Mouse (Mus musculus) liver, embryonic 11.5 days (tissue): Measurements from ENCODE around the gene Trmt1. TPM values are rescaled to one million over a fixed set of nuclear protein-coding genes. Genes with fewer than 3 reads are reported as not detected.
A peak's percentile ranks its signal among the peaks of the same experiment; 100 is the strongest.

Experiments used
- ATAC-seq: fragments of 200-750 bp; cut with Nextera tagmentation; replicated peaks from 2 replicates; pipeline ENCODE4 v1.8.0; 2017; ENCODE audit warnings: moderate number of reproducible peaks, mild to moderate bottlenecking, moderate TSS enrichment, moderate library complexity; ENCODE audit not compliant: low FRiP score
- DNase-seq: peaks from one replicate; pipeline ENCODE4 v3.0.0-alpha.2; 2017; ENCODE audit warnings: low spot score
- H3K27ac ChIP-seq: fragments of 300-500 bp; sonication (generic); 2 replicates; pipeline ENCODE4 v1.5.1; 2014; ENCODE audit warnings: mild to moderate bottlenecking, low read depth, low read length, control low read depth
- H3K27me3 ChIP-seq: fragments of 300-500 bp; sonication (generic); replicated peaks from 2 replicates; pipeline ENCODE4 v1.6.1; 2014; ENCODE audit warnings: low read length, mixed read lengths; ENCODE audit not compliant: control insufficient read depth, insufficient read depth
- H3K36me3 ChIP-seq: fragments of 300-500 bp; sonication (generic); 2 replicates; pipeline ENCODE4 v1.6.1; 2014; ENCODE audit warnings: mild to moderate bottlenecking, low read length, moderate library complexity, mixed read lengths; ENCODE audit not compliant: control insufficient read depth, insufficient read depth
- H3K4me1 ChIP-seq: fragments of 300-500 bp; sonication (generic); replicated peaks from 2 replicates; pipeline ENCODE4 v1.6.1; 2014; ENCODE audit warnings: low read length, mixed read lengths; ENCODE audit not compliant: control insufficient read depth, insufficient read depth
- H3K4me2 ChIP-seq: fragments of 300-500 bp; sonication (generic); 2 replicates; pipeline ENCODE4 v1.6.1; 2014; ENCODE audit warnings: mild to moderate bottlenecking, control low read depth, moderate library complexity
- H3K4me3 ChIP-seq: fragments of 300-500 bp; sonication (generic); 2 replicates; pipeline ENCODE4 v1.5.1; 2014; ENCODE audit warnings: low read depth, low read length, control low read depth
- H3K9ac ChIP-seq: fragments of 300-500 bp; sonication (generic); 2 replicates; pipeline ENCODE4 v1.6.1; 2014; ENCODE audit warnings: low read depth, low read length, control low read depth
- H3K9me3 ChIP-seq: fragments of 300-500 bp; sonication (generic); 2 replicates; pipeline ENCODE4 v1.6.1; 2016; ENCODE audit warnings: low read length, inconsistent platforms, mixed read lengths; ENCODE audit not compliant: control insufficient read depth
- WGBS: fragments of 180-500 bp; shearing (Covaris S2); extraction: QIAGEN DNeasy Blood & Tissue Kit; methylation state at CpG from one replicate; pipeline ENCODE4 v1.1.7; 2014; 5-methylcytosine and 5-hydroxymethylcytosine counted together
- polyA plus RNA-seq: library from polyadenylated mRNA; unstranded; fragments of >200 nt; fragmentation: Nextera tagmentation; extraction: Ambion mirVana; gene quantifications from 2 replicates; pipeline ENCODE4 v1.2.1, GENCODE M21; 2014

The Trmt1 gene
- polyA plus RNA-seq, 1 experiment from 2014 or later, result 95.6 TPM

GRCm38 (mm10) chr8:84733959-84734358 is 47.9 kb downstream of the Trmt1 start:
- peaks cover 57% of the 10 kb centered on the region for H3K4me1 ChIP-seq
- H3K4me3 ChIP-seq, result no peak overlapping the region
- no peak overlapping the region for H3K27ac ChIP-seq
- no peak overlapping the region for H3K9ac ChIP-seq
- H3K36me3 ChIP-seq, result no peaks in the 10 kb centered on the region
- peaks cover 44% of the 10 kb centered on the region for H3K27me3 ChIP-seq
- DNase-seq (no peak), ATAC-seq (no peak)
- no peaks in the 10 kb centered on the region for H3K9me3 ChIP-seq
- WGBS, result 84% methylated on average over 6 of the region's 6 CpGs
- H3K4me2 ChIP-seq, result no peak overlapping the region

- Histone ChIP-seq H3K27ac (no peak overlapping the region), H3K27me3 (peaks cover 51% of the 10 kb centered on the region), H3K36me3 (no peaks in the 10 kb centered on the region), H3K4me2 (no peak overlapping the region), H3K9me3 (no peaks in the 10 kb centered on the region), H3K9ac (no peak overlapping the region), H3K4me3 (no peak overlapping the region), H3K4me1 (peaks cover 50% of the 10 kb centered on the region)
- ATAC-seq, result no peak
- 74% methylated on average over 2 of the region's 2 CpGs for WGBS
- DNase-seq, result no peak
Measured at GRCm38 (mm10) chr8:84734680-84735079, 48.6 kb downstream of the Trmt1 start.

DNA sequence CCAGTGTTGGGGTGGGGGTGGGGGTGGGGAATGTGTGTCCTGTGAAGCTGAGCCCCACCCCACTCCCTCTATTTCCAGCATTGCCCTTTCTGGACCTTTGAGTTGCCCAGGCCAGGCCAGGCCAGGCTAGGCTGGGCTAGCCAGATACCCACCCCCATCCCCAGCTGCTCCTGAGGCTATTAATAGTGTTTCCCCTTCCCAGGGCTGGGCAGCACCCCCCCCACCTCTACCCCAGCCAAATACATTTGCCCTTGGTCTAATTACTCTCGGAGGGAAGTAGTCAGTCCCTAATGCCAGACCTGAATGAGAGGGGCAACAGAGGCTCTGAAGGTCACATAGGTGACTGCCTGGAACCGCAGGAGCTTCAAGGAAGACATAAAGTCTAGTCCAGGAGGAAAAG is 49.5 kb downstream of the Trmt1 start:
- H3K36me3 ChIP-seq, result no peaks in the 10 kb centered on the region
- no peaks in the 10 kb centered on the region for H3K9me3 ChIP-seq
- no peak overlapping the region for H3K9ac ChIP-seq
- no peak for DNase-seq
- no peak overlapping the region for H3K27ac ChIP-seq
- peaks cover 58% of the 10 kb centered on the region for H3K27me3 ChIP-seq
- no peak overlapping the region for H3K4me3 ChIP-seq
- peaks cover 45% of the 10 kb centered on the region for H3K4me1 ChIP-seq
- H3K4me2 ChIP-seq, result no peak overlapping the region
- no peak for ATAC-seq
- 55% methylated on average over 2 of the region's 2 CpGs for WGBS

GRCm38 (mm10) chr8:84736521-84736920 is 50.4 kb downstream of the Trmt1 start:
- WGBS, result 85% methylated on average over 4 of the region's 4 CpGs
- H3K4me2 ChIP-seq, result no peak overlapping the region
- peaks cover 64% of the 10 kb centered on the region for H3K27me3 ChIP-seq
- no peak for ATAC-seq
- H3K9ac ChIP-seq, result no peak overlapping the region
- DNase-seq, result no peak
- no peak overlapping the region for H3K4me3 ChIP-seq
- no peaks in the 10 kb centered on the region for H3K9me3 ChIP-seq
- no peaks in the 10 kb centered on the region for H3K36me3 ChIP-seq
- H3K4me1 ChIP-seq, result peaks cover 40% of the 10 kb centered on the region
- 0 out of 2 replicates have a peak overlapping the region, but pooled peaks have one; percentile 13 for H3K27ac ChIP-seq

DNA sequence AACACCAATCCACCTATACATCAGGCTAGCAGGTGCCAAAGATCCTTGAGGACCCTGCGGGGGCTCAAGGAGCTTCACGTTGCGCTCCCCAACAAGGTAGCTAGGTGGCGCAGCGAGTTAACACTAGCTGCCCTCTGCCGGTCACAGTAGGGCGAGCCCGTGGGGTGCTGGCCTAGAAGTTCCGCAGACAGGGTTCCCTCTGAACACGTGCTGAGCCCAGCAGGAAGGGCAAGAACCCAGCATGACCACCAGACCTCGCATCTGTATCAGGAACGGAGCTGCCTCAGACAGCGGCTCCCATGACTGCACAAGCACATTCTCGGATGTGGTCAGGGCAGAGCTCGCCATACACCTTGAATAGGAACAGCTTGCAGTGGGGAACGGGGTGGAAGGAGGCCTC is 51.5 kb downstream of the Trmt1 start:
- ATAC-seq (peak; percentile 82), DNase-seq (peak; percentile 80)
- peak overlapping the region; percentile 60 for H3K4me2 ChIP-seq
- no peak overlapping the region for H3K27ac ChIP-seq
- peaks cover 74% of the 10 kb centered on the region for H3K27me3 ChIP-seq
- H3K4me3 ChIP-seq, result no peak overlapping the region
- H3K9me3 ChIP-seq, result no peaks in the 10 kb centered on the region
- no peaks in the 10 kb centered on the region for H3K36me3 ChIP-seq
- peaks cover 35% of the 10 kb centered on the region for H3K4me1 ChIP-seq
- WGBS, result 2% methylated on average over 16 of the region's 16 CpGs
- peak overlapping the region; percentile 49; the same call in 1 of the 2 replicates for H3K9ac ChIP-seq

- no peak for ATAC-seq
- WGBS, result 20% methylated on average over 10 of the region's 10 CpGs
- Histone ChIP-seq H3K4me3 (peak overlapping the region; percentile 22; the same call in 1 of the 2 replicates), H3K4me1 (peaks cover 35% of the 10 kb centered on the region), H3K27ac (no peak overlapping the region), H3K36me3 (no peaks in the 10 kb centered on the region), H3K4me2 (peak overlapping the region; percentile 60), H3K9me3 (no peaks in the 10 kb centered on the region), H3K9ac (peak overlapping the region; percentile 49), H3K27me3 (peaks cover 76% of the 10 kb centered on the region)
- DNase-seq, result no peak
Measured at GRCm38 (mm10) chr8:84738266-84738665, 52.2 kb downstream of the Trmt1 start.

DNA sequence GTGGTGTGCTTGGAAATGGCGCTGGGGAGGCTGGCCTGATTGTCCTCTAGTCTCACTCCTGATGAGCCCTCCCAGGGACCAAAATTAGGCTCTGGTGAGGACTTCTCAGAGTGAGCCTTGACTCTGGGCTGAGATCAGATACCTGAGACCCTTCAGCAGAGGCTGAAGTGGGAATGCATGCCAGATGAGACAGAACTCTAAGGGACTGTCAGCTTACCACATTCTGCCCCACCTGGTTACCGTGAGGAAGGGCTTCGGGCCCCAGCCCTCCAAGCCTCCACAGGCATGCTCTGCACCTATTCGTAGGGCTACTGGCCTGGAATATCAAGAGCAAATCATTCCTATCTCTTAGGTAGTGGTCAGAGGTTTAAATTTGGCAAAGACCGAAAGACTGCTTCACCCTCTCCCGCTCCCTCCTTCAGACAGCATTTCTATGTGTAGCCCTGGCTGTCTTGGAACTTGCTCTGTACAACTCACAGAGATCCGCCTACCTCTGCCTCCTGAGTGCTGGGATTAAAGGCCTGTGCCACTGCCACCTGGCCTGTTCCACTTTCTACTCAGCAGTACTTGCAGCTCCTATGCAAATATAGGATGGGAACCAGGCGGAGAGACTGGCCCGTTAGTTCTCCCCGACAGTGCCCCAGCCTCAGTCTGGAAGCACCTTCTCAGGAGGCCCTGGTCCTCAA is 52.8 kb downstream of the Trmt1 start:
- H3K9ac ChIP-seq, result no peak overlapping the region

DNA sequence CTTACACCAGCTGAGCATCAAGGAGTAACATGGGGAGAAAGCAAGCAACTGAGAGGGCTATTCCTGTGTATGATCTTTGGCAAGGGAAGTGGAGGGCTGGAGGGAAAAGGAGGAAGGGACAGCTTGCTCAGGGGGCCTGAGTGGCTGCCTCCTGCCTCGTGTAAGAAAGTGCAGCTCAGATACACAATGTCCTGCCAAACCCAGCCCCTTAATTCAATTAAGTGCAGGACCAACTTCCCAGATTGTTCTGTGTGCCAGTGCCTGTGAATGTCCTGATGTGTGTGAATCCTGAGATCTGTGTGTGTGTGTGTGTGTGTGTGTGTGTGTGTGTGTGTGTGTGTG is 53.3 kb downstream of the Trmt1 start:
- 22% methylated on average over 1 of the region's 1 CpGs for WGBS
- Histone ChIP-seq H3K36me3 (no peaks in the 10 kb centered on the region), H3K4me2 (no peak overlapping the region), H3K4me3 (no peak overlapping the region), H3K9me3 (no peaks in the 10 kb centered on the region), H3K4me1 (peaks cover 36% of the 10 kb centered on the region), H3K9ac (no peak overlapping the region), H3K27me3 (peaks cover 72% of the 10 kb centered on the region), H3K27ac (no peak overlapping the region)
- ATAC-seq, result no peak
- DNase-seq, result no peak

More for the DNA sequence above, 52.8 kb downstream of the Trmt1 start:
- Histone ChIP-seq H3K27me3 (peaks cover 76% of the 10 kb centered on the region), H3K4me2 (peak overlapping the region; percentile 60; the same call in 1 of the 2 replicates), H3K36me3 (no peaks in the 10 kb centered on the region), H3K4me1 (peaks cover 35% of the 10 kb centered on the region), H3K27ac (no peak overlapping the region), H3K4me3 (no peak overlapping the region), H3K9me3 (no peaks in the 10 kb centered on the region)
- no peak for ATAC-seq
- 68% methylated on average over 10 of the region's 10 CpGs for WGBS
- DNase-seq, result no peak
